Mouse (Mus musculus) CH12.LX (cell line): ENCODE data around the gene Klhl29. TPM values are rescaled to one million over a fixed set of nuclear protein-coding genes. Genes with fewer than 3 reads are reported as not detected.

Source experiments
- DNase-seq: peaks from one replicate; pipeline ENCODE4 v3.0.0-alpha.2; 2013; ENCODE audit errors: extremely low read depth
- H3K27ac ChIP-seq: 2 replicates; pipeline ENCODE4 v1.5.1; 2012; ENCODE audit warnings: low read depth, mild to moderate bottlenecking, control low read depth, moderate library complexity; ENCODE audit not compliant: insufficient read depth
- H3K27me3 ChIP-seq: replicated peaks from 2 replicates; pipeline ENCODE3; 2012; ENCODE audit warnings: inconsistent platforms
- H3K36me3 ChIP-seq, 2 experiments: replicated peaks in 1 of 2; 2 replicates each; pipeline versions ENCODE3 to v1.6.1; 2012; ENCODE audit warnings: inconsistent platforms in 1 of 2, low read length in 1 of 2, mild to moderate bottlenecking in 1 of 2, mixed read lengths in 1 of 2, moderate library complexity in 1 of 2; ENCODE audit not compliant: control insufficient read depth in 1 of 2, insufficient read depth in 1 of 2
- H3K4me1 ChIP-seq, 2 experiments: 2 replicates each; pipeline ENCODE4 v1.6.1; 2012; ENCODE audit warnings: inconsistent platforms in 1 of 2, moderate library complexity in 1 of 2; ENCODE audit not compliant: insufficient read depth in 2 of 2, control insufficient read depth in 1 of 2
- H3K4me2 ChIP-seq: 2 replicates; pipeline ENCODE4 v1.6.1; 2012; ENCODE audit warnings: low read depth, mild to moderate bottlenecking, control low read depth; ENCODE audit not compliant: poor library complexity, insufficient read depth, severe bottlenecking
- H3K4me3 ChIP-seq, 3 experiments: fragments of 150-350 bp in 1 of 3; sonication (generic) in 1 of 3; replicated peaks in 1 of 3; 2 replicates each; pipeline versions ENCODE3 to v1.5.1; 2011 to 2012; ENCODE audit warnings: low read depth in 2 of 3, low read length in 2 of 3, mild to moderate bottlenecking in 2 of 3, moderate library complexity in 2 of 3, control low read depth in 1 of 3, improper control_type of control experiment in 1 of 3, inconsistent platforms in 1 of 3, mixed read lengths in 1 of 3; ENCODE audit not compliant: poor library complexity in 1 of 3
- H3K79me2 ChIP-seq: replicated peaks from 2 replicates; pipeline ENCODE4 v1.6.1; 2012; ENCODE audit warnings: mild to moderate bottlenecking, moderate library complexity; ENCODE audit not compliant: control insufficient read depth, poor library complexity, insufficient read depth, severe bottlenecking; ENCODE audit errors: extremely low read depth
- H3K9ac ChIP-seq: 2 replicates; pipeline ENCODE4 v1.6.1; 2012; ENCODE audit warnings: low read depth, mild to moderate bottlenecking, control low read depth, moderate library complexity; ENCODE audit not compliant: insufficient read depth
- H3K9me3 ChIP-seq: replicated peaks from 2 replicates; pipeline ENCODE3; 2012; ENCODE audit warnings: low read length, inconsistent platforms, mixed read lengths
- BHLHE40 ChIP-seq: IDR thresholded peaks from 2 replicates; pipeline ENCODE4 v1.6.1; 2011; ENCODE audit warnings: mild to moderate bottlenecking, low read depth, low read length, improper control_type of control experiment
- CHD1 ChIP-seq: IDR thresholded peaks from 2 replicates; pipeline ENCODE4 v1.6.1; 2012; ENCODE audit warnings: low read depth, low read length, improper control_type of control experiment, inconsistent platforms
- CHD2 ChIP-seq: IDR thresholded peaks from 2 replicates; pipeline ENCODE4 v1.6.1; 2011; ENCODE audit warnings: low read length, improper control_type of control experiment
- ELF1 ChIP-seq: IDR thresholded peaks from 2 replicates; pipeline ENCODE4 v1.6.1; 2014; ENCODE audit warnings: low read depth, mild to moderate bottlenecking, inconsistent platforms, low read length, improper control_type of control experiment
- EP300 ChIP-seq: IDR thresholded peaks from 2 replicates; pipeline ENCODE4 v1.6.1; 2011; ENCODE audit warnings: low read length, improper control_type of control experiment
- IRF4 ChIP-seq: IDR thresholded peaks from 2 replicates; pipeline ENCODE4 v1.6.1; 2014; ENCODE audit warnings: low read depth, mild to moderate bottlenecking, inconsistent platforms, low read length, improper control_type of control experiment
- KAT2A ChIP-seq: IDR thresholded peaks from 2 replicates; pipeline ENCODE4 v1.6.1; 2012; ENCODE audit warnings: low read length, improper control_type of control experiment, inconsistent platforms; ENCODE audit not compliant: insufficient replicate concordance
- MAFK ChIP-seq: IDR thresholded peaks from 2 replicates; pipeline ENCODE4 v1.6.1; 2011; ENCODE audit warnings: low read length, improper control_type of control experiment; ENCODE audit not compliant: insufficient replicate concordance
- MAX ChIP-seq: IDR thresholded peaks from 2 replicates; pipeline ENCODE4 v1.6.1; 2011; ENCODE audit warnings: low read length, improper control_type of control experiment
- MXI1 ChIP-seq: IDR thresholded peaks from 2 replicates; pipeline ENCODE4 v1.6.1; 2011; ENCODE audit warnings: mild to moderate bottlenecking, low read depth, low read length, improper control_type of control experiment
- POLR2A ChIP-seq: IDR thresholded peaks from 2 replicates; pipeline ENCODE4 v1.6.1; 2011; ENCODE audit warnings: low read depth, mild to moderate bottlenecking, improper control_type of control experiment, low read length
- POLR2AphosphoS2 ChIP-seq: IDR thresholded peaks from 2 replicates; pipeline ENCODE4 v1.6.1; 2011; ENCODE audit warnings: low read depth, low read length, improper control_type of control experiment
- RAD21 ChIP-seq: IDR thresholded peaks from 2 replicates; pipeline ENCODE4 v1.6.1; 2011; ENCODE audit warnings: low read depth, mild to moderate bottlenecking, low read length, improper control_type of control experiment, moderate library complexity
- SIN3A ChIP-seq: IDR thresholded peaks from 2 replicates; pipeline ENCODE4 v1.6.1; 2012; ENCODE audit warnings: low read length, improper control_type of control experiment, inconsistent platforms
- SMC3 ChIP-seq: IDR thresholded peaks from 2 replicates; pipeline ENCODE4 v1.6.1; 2011; ENCODE audit warnings: low read depth, low read length, improper control_type of control experiment
- USF2 ChIP-seq: conservative IDR thresholded peaks from 2 replicates; pipeline ENCODE4 v1.6.1; 2011; ENCODE audit warnings: low read depth, low read length, improper control_type of control experiment
- dilution Hi-C: fragments of 300-500 bp; cut with MboI; formaldehyde crosslinking; loops from 2 replicates; pipeline ENCODE4 v1.14.3; 2020; ENCODE audit warnings: low sequenced_read_pairs; ENCODE audit not compliant: extremely low pct_unique_long_range_greater_than_20kb, extremely low pct_ligation_motif_present
- in situ Hi-C: fragments of 300-500 bp; cut with MboI; formaldehyde crosslinking; loops from 3 replicates; pipeline ENCODE4 v1.14.3; 2019; ENCODE audit warnings: low sequenced_read_pairs, low pct_ligation_motif_present, low pct_unique_long_range_greater_than_20kb, mixed read lengths
- polyA plus RNA-seq: library from polyadenylated mRNA; unstranded; fragments of >175 nt; gene quantifications from 2 replicates; pipeline ENCODE4 v1.2.1, GENCODE M21; 2012; ENCODE audit warnings: low read depth; ENCODE audit not compliant: insufficient read length
- total RNA-seq, 2 experiments: library from RNA; depleted of rRNA; stranded (reverse); fragments of 300-350 nt in 1 of 2; fragments of >200 nt in 1 of 2; gene quantifications; 2 replicates each; pipeline ENCODE4 v1.2.3; 2012 to 2014

The Klhl29 gene
- total and polyA plus RNA-seq, 3 experiments, result 0.04 TPM; not detected in 2

GRCm38 (mm10) chr12:5253289-5254005 is 122.0 kb downstream of the Klhl29 start:
- no peak for DNase-seq
- Histone ChIP-seq H3K9me3 (no peaks in the 10 kb centered on the region), H3K9ac (no peak overlapping the region), H3K36me3 (no peaks in the 10 kb centered on the region), H3K4me3 (no peak overlapping the region), H3K27me3 (no peaks in the 10 kb centered on the region), H3K4me1 (no peaks in the 10 kb centered on the region; a peak in 2 of 4 replicates), H3K4me2 (no peak overlapping the region)
- dilution Hi-C loops, result no loop called here
- TF ChIP-seq POLR2AphosphoS2 (no peak), KAT2A (no peak), SIN3A (no peak)
- TF ChIP-seq, all 38 proteins: peak for 0
- no peaks in the 10 kb centered on the region for H3K79me2 ChIP-seq
- in situ Hi-C loops, result no loop called here
- no peak overlapping the region for H3K27ac ChIP-seq

GRCm38 (mm10) chr12:5252569-5252968 is 122.9 kb downstream of the Klhl29 start:
- H3K9me3 ChIP-seq, result no peaks in the 10 kb centered on the region
- in situ Hi-C loops, result no loop called here
- TF ChIP-seq SMC3 (no peak), POLR2A (no peak), KAT2A (no peak), CHD1 (no peak), ELF1 (no peak), RAD21 (no peak), BHLHE40 (no peak), USF2 (no peak), IRF4 (no peak), MAX (no peak), EP300 (no peak), MAFK (no peak), CHD2 (no peak), MXI1 (no peak)
- H3K4me2 ChIP-seq, result no peak overlapping the region
- no peaks in the 10 kb centered on the region; a peak in 2 of 4 replicates for H3K4me1 ChIP-seq
- H3K4me3 ChIP-seq, result no peak overlapping the region
- no peaks in the 10 kb centered on the region for H3K27me3 ChIP-seq
- no peak overlapping the region for H3K27ac ChIP-seq
- no peak for DNase-seq
- H3K79me2 ChIP-seq, result no peaks in the 10 kb centered on the region
- H3K36me3 ChIP-seq, result no peaks in the 10 kb centered on the region
- dilution Hi-C loops, result no loop called here
- H3K9ac ChIP-seq, result no peak overlapping the region
